Mouse (Mus musculus) liver, adult (tissue): Measurements from ENCODE around the gene Ncbp3.

Experiments
- GATA4 ChIP-seq: IDR thresholded peaks from 2 replicates; pipeline ENCODE4 v1.6.1; 2014; ENCODE audit warnings: mild to moderate bottlenecking, low read length; ENCODE audit not compliant: insufficient replicate concordance

The Ncbp3 gene

GRCm38 (mm10) chr11:73020953-73021800 is 26.4 kb upstream of the Ncbp3 start:
- no peak for TF ChIP-seq GATA4

GRCm38 (mm10) chr11:73023099-73023498 is 24.5 kb upstream of the Ncbp3 start:
- TF ChIP-seq GATA4 = no peak

GRCm38 (mm10) chr11:73023827-73024226 is 23.8 kb upstream of the Ncbp3 start:
- no peak for TF ChIP-seq GATA4

- no peak for TF ChIP-seq GATA4
These were observed 23.2 kb upstream of the Ncbp3 start for GRCm38 (mm10) chr11:73024236-73024904.

GRCm38 (mm10) chr11:73026961-73027360 is 20.6 kb upstream of the Ncbp3 start:
- TF ChIP-seq GATA4 = no peak

GRCm38 (mm10) chr11:73030821-73031498 is 16.6 kb upstream of the Ncbp3 start:
- no peak for TF ChIP-seq GATA4

GRCm38 (mm10) chr11:73031536-73031935 is 16.0 kb upstream of the Ncbp3 start:
- no peak for TF ChIP-seq GATA4

- no peak for TF ChIP-seq GATA4
These were observed 11.5 kb upstream of the Ncbp3 start for GRCm38 (mm10) chr11:73036077-73036476.

- TF ChIP-seq GATA4 = no peak
These were observed 10.7 kb upstream of the Ncbp3 start for GRCm38 (mm10) chr11:73036889-73037288.

- TF ChIP-seq GATA4 = no peak
These were observed 9.9 kb upstream of the Ncbp3 start for GRCm38 (mm10) chr11:73037691-73038090.

- TF ChIP-seq GATA4 = no peak
These were observed 8.3 kb upstream of the Ncbp3 start for GRCm38 (mm10) chr11:73039102-73039799.

- TF ChIP-seq GATA4 = no peak
These were observed 3.3 kb upstream of the Ncbp3 start for GRCm38 (mm10) chr11:73044229-73044755.

GRCm38 (mm10) chr11:73044789-73045188 is 2.8 kb upstream of the Ncbp3 start:
- no peak for TF ChIP-seq GATA4

- no peak for TF ChIP-seq GATA4
These were observed 670 bp downstream of the Ncbp3 start for GRCm38 (mm10) chr11:73048030-73048876.
